Mouse (Mus musculus) spleen, adult 2 months (tissue): ENCODE data around the gene She.

ENCODE experiments used
- CTCF ChIP-seq: fragments of 200-500 bp; IDR thresholded peaks from 2 replicates; pipeline ENCODE4 v1.5.1; 2011; ENCODE audit warnings: mild to moderate bottlenecking, inconsistent platforms; ENCODE audit not compliant: insufficient read depth, insufficient read length, insufficient replicate concordance; ENCODE audit errors: extremely low read depth
- POLR2A ChIP-seq: fragments of 200-500 bp; IDR thresholded peaks from 2 replicates; pipeline ENCODE4 v1.6.1; 2011; ENCODE audit warnings: low read depth, low read length, inconsistent platforms

DNA sequence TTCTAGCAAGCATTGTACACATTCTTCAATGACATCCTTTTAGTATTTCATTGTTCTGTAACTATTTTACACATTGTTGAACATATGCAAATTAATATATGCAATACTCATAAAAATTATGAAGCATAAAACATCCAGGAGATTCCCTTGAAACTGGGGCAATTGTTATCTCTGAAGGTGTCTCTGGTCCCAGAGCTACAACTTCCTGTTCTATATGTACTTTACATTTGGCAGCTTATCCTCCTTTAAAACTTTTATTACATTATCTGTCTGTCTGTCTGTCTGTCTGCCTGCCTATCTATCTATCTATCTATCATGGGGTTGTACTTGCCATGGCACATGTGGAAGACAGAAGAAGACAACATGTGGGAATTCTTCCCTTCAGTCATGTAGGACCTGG lies 60.5 kb downstream of the She start:
- TF ChIP-seq POLR2A (no peak), CTCF (no peak)
